Mouse (Mus musculus) thymus, adult 2 months (tissue): Measurements from ENCODE around the gene Madcam1. TPM values are rescaled to one million over a fixed set of nuclear protein-coding genes. Genes with fewer than 3 reads are reported as not detected.
"Not testable (repeated sequence)": the region's sequence is repeated elsewhere in the genome, so short reads cannot be mapped to it uniquely, and the experiment has no call there.

Experiments
- DNase-seq: peaks from one replicate; pipeline ENCODE4 v3.0.0; 2021
- H3K27ac ChIP-seq: fragments of 200-500 bp; 2 replicates; pipeline ENCODE4 v1.5.1; 2012; ENCODE audit warnings: low read length, control low read depth; ENCODE audit not compliant: control insufficient read depth, insufficient read depth
- H3K27me3 ChIP-seq: fragments of 200-500 bp; 2 replicates; pipeline ENCODE4 v1.6.1; 2012; ENCODE audit warnings: mild to moderate bottlenecking, low read length, moderate library complexity, mixed read lengths; ENCODE audit not compliant: control insufficient read depth, insufficient read depth
- H3K36me3 ChIP-seq: fragments of 200-500 bp; 2 replicates; pipeline ENCODE4 v1.6.1; 2012; ENCODE audit warnings: mild to moderate bottlenecking, low read length, moderate library complexity; ENCODE audit not compliant: control insufficient read depth, insufficient read depth
- H3K4me1 ChIP-seq: fragments of 200-500 bp; replicated peaks from 2 replicates; pipeline ENCODE4 v1.6.1; 2012; ENCODE audit warnings: low read length; ENCODE audit not compliant: control insufficient read depth, insufficient read depth
- H3K4me3 ChIP-seq: fragments of 200-500 bp; 2 replicates; pipeline ENCODE4 v1.5.1; 2012; ENCODE audit warnings: mild to moderate bottlenecking, low read length, control low read depth, moderate library complexity; ENCODE audit not compliant: control insufficient read depth, insufficient read depth
- CTCF ChIP-seq: fragments of 200-500 bp; IDR thresholded peaks from 2 replicates; pipeline ENCODE4 v1.5.1; 2012; ENCODE audit warnings: mild to moderate bottlenecking, control low read depth, low read length, moderate library complexity, borderline replicate concordance; ENCODE audit not compliant: control insufficient read depth, poor library complexity, insufficient read depth; ENCODE audit errors: extremely low read depth
- POLR2A ChIP-seq: fragments of 200-500 bp; IDR thresholded peaks from 2 replicates; pipeline ENCODE4 v1.6.1; 2012; ENCODE audit warnings: mild to moderate bottlenecking, low read length, control low read depth, moderate library complexity; ENCODE audit not compliant: control insufficient read depth, poor library complexity, insufficient read depth; ENCODE audit errors: extremely low read depth
- whole genome bisulfite sequencing: fragments of 180-500 bp; shearing (Covaris S2); methylation state at CpG from one replicate; pipeline ENCODE4 v1.1.7; 2018; 5-methylcytosine and 5-hydroxymethylcytosine counted together
- polyA plus RNA-seq: library from polyadenylated mRNA; depleted of rRNA; stranded (reverse); fragments of >200 nt; gene quantifications from 2 replicates; pipeline ENCODE4 v1.2.3, GENCODE M21; 2012

Madcam1 gene
- polyA plus RNA-seq, 1 experiment, result 4.0 TPM

DNA sequence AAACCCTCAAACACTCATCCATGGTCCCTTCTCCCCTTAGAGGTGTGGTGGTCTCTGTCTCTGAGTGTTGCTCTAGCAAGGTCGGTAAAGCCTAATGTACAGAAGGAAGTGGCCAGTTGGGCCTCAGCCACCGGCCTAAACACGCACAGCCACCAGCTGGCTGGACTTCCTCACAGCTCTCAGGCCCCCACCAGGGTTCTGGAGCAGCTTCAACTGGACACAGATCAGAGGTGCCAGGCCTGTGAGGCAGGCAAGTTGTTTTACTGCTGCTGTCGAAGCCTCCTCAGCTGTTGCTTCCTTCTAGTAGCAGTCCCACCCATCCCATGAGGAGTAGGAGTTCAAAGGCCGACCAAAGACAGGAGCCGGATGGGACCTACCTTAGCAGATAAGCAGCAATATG is 33.6 kb downstream of the Madcam1 start:
- Histone ChIP-seq H3K27ac (no peak overlapping the region), H3K4me3 (no peak overlapping the region), H3K4me1 (0 out of 2 replicates have a peak, but pooled peaks cover 4% of the 10 kb centered on the region), H3K27me3 (no peaks in the 10 kb centered on the region), H3K36me3 (no peaks in the 10 kb centered on the region)
- TF ChIP-seq CTCF, result no peak
- TF ChIP-seq POLR2A, result no peak
- 81% methylated on average over 6 of the region's 6 CpGs for WGBS
- no peak for DNase-seq

DNA sequence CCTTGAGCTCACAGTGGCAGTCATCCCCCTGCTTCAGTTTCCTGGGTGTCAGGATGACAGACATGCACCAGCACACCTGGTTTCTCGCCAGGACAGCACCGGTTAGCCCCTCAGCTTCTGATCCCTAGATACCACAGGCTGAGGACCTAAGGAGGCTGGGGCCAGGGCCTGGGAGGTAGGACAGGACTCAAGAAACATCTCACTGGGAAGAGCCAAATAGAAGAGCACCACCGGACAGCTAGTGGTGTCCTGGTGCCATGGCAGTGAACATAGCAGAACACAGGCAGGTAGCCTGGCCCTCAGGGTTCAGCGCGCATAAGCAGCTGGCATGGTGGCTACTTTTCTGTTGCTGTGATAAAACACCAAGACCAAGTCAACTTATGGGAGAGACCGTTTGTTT is 34.1 kb downstream of the Madcam1 start:
- H3K4me1 ChIP-seq, result 0 out of 2 replicates have a peak, but pooled peaks cover 4% of the 10 kb centered on the region
- H3K36me3 ChIP-seq, result no peaks in the 10 kb centered on the region
- TF ChIP-seq POLR2A, result no peak
- no peak for TF ChIP-seq CTCF
- H3K27ac ChIP-seq, result no peak overlapping the region
- DNase-seq, result no peak
- H3K4me3 ChIP-seq, result no peak overlapping the region
- WGBS, result 98% methylated on average over 6 of the region's 6 CpGs
- H3K27me3 ChIP-seq, result no peaks in the 10 kb centered on the region

DNA sequence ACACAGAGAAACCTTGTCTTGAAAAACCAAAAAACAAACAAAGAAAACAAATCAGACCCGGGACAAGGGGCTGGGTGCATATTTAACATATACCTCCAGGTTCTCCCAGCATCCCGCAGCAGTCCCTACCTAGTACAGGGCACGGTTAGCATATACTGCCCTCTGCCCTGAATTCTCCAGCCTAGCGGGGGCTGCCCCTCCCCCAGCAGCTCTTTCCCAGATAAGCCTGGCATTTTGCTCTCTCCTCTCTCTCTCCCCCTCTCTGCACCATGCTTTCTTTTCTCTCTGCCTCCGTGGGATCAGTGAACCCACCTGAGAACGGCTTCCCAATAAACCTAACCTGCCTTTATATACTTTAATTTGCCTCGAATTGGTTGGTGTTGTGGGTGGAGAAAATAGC is 36.3 kb downstream of the Madcam1 start:
- H3K4me1 ChIP-seq, result peaks cover 14% of the 10 kb centered on the region
- H3K36me3 ChIP-seq, result no peaks in the 10 kb centered on the region
- TF ChIP-seq CTCF, result no peak
- TF ChIP-seq POLR2A, result no peak
- H3K27ac ChIP-seq, result no peak overlapping the region
- H3K4me3 ChIP-seq, result no peak overlapping the region
- WGBS, result 84% methylated on average over 7 of the region's 7 CpGs
- no peaks in the 10 kb centered on the region for H3K27me3 ChIP-seq
- DNase-seq, result no peak

DNA sequence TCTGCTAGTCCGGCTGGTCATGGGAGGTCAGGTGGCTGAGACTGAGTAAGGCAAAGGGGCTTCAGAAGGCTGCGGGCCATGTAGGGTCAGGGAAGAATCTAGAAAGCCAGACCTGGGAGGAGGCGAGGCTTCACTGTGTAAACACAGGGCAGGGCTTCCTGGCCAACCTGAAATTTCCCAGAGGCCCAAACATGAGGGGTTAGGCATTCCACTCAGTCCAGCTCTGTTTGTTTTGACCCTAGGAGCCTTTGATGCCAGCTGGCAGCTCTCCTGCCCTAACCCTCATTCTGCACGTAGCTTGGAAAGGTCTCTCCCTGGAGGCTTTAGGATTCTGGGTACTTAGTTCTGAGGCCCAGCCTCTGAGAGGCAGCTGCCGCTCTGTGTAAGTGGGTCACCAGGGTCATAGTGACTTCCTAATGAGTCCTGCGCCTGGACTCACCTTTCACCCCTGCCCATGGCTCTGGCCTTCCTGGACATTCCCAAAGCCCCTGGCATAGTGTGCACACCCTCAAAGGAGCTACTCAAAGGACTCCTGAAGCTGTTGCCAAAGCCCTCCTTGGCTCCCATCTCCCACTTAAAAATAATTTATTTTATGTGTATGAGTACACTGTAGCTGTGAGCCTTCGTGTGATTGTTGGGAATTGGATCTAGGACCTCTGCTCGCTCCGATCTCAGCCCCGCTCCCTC is 37.2 kb downstream of the Madcam1 start:
- no peaks in the 10 kb centered on the region for H3K36me3 ChIP-seq
- H3K4me1 ChIP-seq, result peaks cover 18% of the 10 kb centered on the region
- TF ChIP-seq POLR2A (no peak), CTCF (no peak)
- no peak overlapping the region for H3K4me3 ChIP-seq
- DNase-seq, result no peak
- WGBS, result 90% methylated on average over 10 of the region's 10 CpGs
- no peaks in the 10 kb centered on the region for H3K27me3 ChIP-seq
- H3K27ac ChIP-seq, result no peak overlapping the region

DNA sequence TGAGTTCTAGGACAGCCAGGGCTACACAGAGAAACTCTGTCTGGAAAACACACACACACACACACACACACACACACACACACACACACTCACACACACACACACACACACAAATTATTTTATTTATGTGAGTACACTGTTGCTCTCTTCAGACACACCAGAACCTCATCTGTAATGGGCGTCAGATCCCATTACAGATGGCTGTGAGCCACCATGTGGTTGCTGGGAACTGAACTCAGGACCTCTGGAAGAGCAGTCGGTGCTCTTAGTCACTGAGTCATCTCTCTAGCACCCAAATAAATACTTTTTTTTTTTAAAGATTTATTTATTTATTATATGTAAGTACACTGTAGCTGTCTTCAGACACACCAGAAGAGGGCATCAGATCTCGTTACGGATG is 38.6 kb downstream of the Madcam1 start:
- WGBS, result 96% methylated on average over 4 of the region's 4 CpGs
- not testable (repeated sequence) for DNase-seq

DNA sequence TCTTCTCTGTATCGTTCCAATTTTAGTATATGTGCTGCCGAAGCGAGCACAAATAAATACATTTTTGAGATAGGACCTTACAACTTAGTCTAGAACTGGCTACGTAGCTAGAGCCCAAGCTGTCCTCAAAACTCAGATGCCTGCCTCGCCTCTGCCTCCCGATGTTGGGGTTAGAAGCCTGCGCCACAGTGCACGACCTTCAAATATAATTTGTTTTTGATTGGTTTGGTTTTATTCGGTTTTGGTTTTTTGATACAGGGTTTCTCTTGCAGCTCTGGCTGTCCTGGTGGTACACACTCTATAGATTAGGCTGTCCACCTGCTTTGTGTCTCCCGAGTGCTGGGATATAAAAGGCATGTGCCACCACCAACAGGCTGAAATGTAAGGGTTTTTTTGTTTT is 39.2 kb downstream of the Madcam1 start:
- Histone ChIP-seq H3K4me1 (peaks cover 21% of the 10 kb centered on the region), H3K27ac (no peak overlapping the region), H3K27me3 (no peaks in the 10 kb centered on the region), H3K36me3 (no peaks in the 10 kb centered on the region), H3K4me3 (no peak overlapping the region)
- WGBS, result 81% methylated on average over 10 of the region's 10 CpGs
- DNase-seq, result no peak
- TF ChIP-seq CTCF (no peak), POLR2A (no peak)

More for the DNA sequence above, 38.6 kb downstream of the Madcam1 start:
- H3K4me1 ChIP-seq, result peaks cover 21% of the 10 kb centered on the region
- not testable (repeated sequence) for H3K27me3 ChIP-seq, H3K4me3 ChIP-seq, H3K36me3 ChIP-seq, H3K27ac ChIP-seq

DNA sequence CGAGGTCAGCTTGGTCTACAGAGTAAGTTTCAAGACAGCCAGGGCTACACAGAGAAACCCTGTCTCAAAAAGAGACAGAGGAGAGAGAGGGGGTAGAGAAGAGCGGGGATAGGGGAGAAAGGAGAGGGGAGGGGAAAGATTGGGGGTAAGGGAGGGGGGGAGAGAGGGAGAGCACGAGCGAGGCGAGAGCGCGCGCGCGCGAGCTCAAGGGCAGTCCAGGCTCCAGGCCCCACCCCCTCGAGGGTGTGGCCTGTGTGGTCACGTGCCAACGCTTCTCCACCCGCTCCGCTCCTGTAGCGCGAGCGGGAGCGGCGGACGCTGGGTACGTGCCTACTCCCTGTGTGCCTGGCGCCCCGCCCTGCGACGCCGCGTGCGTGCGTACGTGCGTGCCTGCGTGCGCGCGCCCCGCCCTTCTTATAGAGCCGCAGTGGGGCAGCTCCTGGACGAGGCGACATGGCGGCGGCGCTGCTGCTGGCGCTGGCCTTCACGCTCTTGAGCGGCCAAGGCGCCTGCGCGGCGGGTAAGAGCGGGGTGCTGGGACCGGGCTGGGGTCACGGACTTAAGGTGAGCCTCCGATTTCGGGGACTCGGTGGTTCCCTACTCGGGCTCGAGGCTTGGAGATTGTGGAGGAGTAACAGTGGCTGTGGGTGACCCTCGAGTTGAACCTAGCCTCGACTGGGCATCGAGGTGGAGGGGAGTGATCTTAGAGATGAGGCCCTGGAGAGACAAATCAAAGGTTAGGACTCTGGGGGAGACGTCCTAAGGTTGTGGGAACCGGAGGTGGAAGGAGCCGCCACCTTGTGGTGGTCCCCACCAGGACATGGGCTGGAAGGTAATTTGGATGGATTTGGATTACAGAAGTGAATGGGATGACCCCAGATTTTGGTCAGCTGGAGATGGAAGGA is 40.0 kb downstream of the Madcam1 start, which contains the start of gene Bsg:
Gene Bsg (plus strand): TSS at position 427 of the 905 bp plus-strand sequence.
- peaks cover 21% of the 10 kb centered on the region for H3K4me1 ChIP-seq
- H3K36me3 ChIP-seq, result no peaks in the 10 kb centered on the region
- peak; percentile 98 for DNase-seq
- no peak within 1 kb of the TSS for H3K27ac ChIP-seq
- TF ChIP-seq POLR2A, result peak; percentile 97
- TF ChIP-seq CTCF, result no peak
- peak within 1 kb of the TSS; percentile 69 for H3K4me3 ChIP-seq
- under 1% methylated on average over 60 of the region's 65 CpGs for WGBS
- no peaks in the 10 kb centered on the region for H3K27me3 ChIP-seq
